Mouse (Mus musculus) myocyte (in vitro differentiated cells): ENCODE data around the gene Ormdl2.

Source experiments
- CEBPB ChIP-seq: IDR thresholded peaks from 2 replicates; pipeline ENCODE4 v1.6.1; 2011; ENCODE audit warnings: mild to moderate bottlenecking, moderate library complexity; ENCODE audit not compliant: poor library complexity, insufficient read depth, severe bottlenecking
- MAX ChIP-seq: IDR thresholded peaks from one replicate; pipeline ENCODE4 v1.6.1; 2011; ENCODE audit warnings: low read depth, mild to moderate bottlenecking, control low read depth
- MYOD1 ChIP-seq, 3 experiments: IDR thresholded peaks; one replicate each; pipeline ENCODE4 v1.6.1; 2011; ENCODE audit warnings: control low read depth in 2 of 3, low read depth in 2 of 3, mild to moderate bottlenecking in 2 of 3, moderate library complexity in 1 of 3; ENCODE audit not compliant: insufficient read length in 2 of 3, control insufficient read depth in 1 of 3
- MYOG ChIP-seq, 3 experiments: IDR thresholded peaks; one replicate each; pipeline ENCODE4 v1.6.1; 2011; ENCODE audit warnings: control low read depth in 2 of 3, low read depth in 2 of 3, mild to moderate bottlenecking in 2 of 3; ENCODE audit not compliant: insufficient read length in 2 of 3, control insufficient read depth in 1 of 3, insufficient read depth in 1 of 3
- POLR2A ChIP-seq: IDR thresholded peaks from one replicate; pipeline ENCODE4 v1.6.1; 2011; ENCODE audit warnings: low read depth, mild to moderate bottlenecking, control low read depth, moderate library complexity; ENCODE audit not compliant: insufficient read length
- POLR2AphosphoS2 ChIP-seq: IDR thresholded peaks from one replicate; pipeline ENCODE4 v1.6.1; 2011; ENCODE audit warnings: low read depth, control low read depth; ENCODE audit not compliant: insufficient read length
- SRF ChIP-seq: IDR thresholded peaks from one replicate; pipeline ENCODE4 v1.6.1; 2011; ENCODE audit warnings: low read depth; ENCODE audit not compliant: control insufficient read depth, insufficient read length
- TCF12 ChIP-seq: IDR thresholded peaks from one replicate; pipeline ENCODE4 v1.6.1; 2011; ENCODE audit warnings: mild to moderate bottlenecking, control low read depth; ENCODE audit not compliant: poor library complexity, insufficient read depth, severe bottlenecking
- USF1 ChIP-seq: IDR thresholded peaks from one replicate; pipeline ENCODE4 v1.6.1; 2011; ENCODE audit warnings: low read depth, mild to moderate bottlenecking, control low read depth, moderate library complexity

DNA sequence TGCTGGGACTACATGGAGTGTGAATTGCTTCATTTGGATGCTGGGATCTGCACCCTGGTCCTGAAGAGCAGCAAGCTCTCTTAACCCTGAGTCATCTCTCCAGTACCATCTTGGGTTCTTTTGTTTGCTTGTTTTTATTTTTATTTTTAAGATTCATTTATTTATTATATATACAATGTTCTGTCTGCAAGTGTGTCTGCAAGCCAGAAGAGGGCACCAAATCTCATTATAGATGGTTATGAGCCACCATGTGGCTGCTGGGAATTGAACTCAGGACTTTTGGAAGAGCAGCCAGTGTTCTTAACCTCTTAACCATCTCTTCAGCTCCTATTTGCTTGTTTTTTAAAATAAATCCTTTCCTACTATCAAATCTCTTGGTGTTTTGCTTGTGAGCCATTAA, 16.0 kb upstream of the Ormdl2 start:
- TF ChIP-seq POLR2A = no peak
- TF ChIP-seq MYOD1 (IDR thresholded peaks at IDR 0.05; ENCODE audit: control insufficient read depth in 1 of 3, insufficient read length in 2 of 3, low read depth in 2 of 3) = no peak
- TF ChIP-seq MAX = no peak
- no peak for TF ChIP-seq POLR2AphosphoS2
- no peak for TF ChIP-seq CEBPB
- TF ChIP-seq MYOG (IDR thresholded peaks at IDR 0.05; ENCODE audit: control insufficient read depth in 1 of 3, insufficient read depth in 1 of 3, insufficient read length in 2 of 3, low read depth in 2 of 3) = no peak
- no peak for TF ChIP-seq TCF12
- TF ChIP-seq USF1 = no peak
- TF ChIP-seq SRF = no peak
